Mouse (Mus musculus) gastrocnemius, adult 8-10 months (tissue): Measurements from ENCODE around the gene Flvcr2. TPM values are rescaled to one million over a fixed set of nuclear protein-coding genes. Genes with fewer than 3 reads are reported as not detected.
"Not testable (repeated sequence)": the region's sequence is repeated elsewhere in the genome, so short reads cannot be mapped to it uniquely, and the experiment has no call there.

Source experiments
- DNase-seq, 2 experiments: peaks; one replicate each; pipeline ENCODE4 v3.0.0; 2022; ENCODE audit warnings: low spot score in 2 of 2
- total RNA-seq, 4 experiments: library from RNA; stranded (reverse); gene quantifications; 2 replicates each; pipeline ENCODE4 v1.2.4; 2022

Gene Flvcr2
- total RNA-seq = under 1 TPM; 0.24 to 0.75 (median 0.50) TPM

GRCm38 (mm10) chr12:85745827-85746695, at the start of gene Flvcr2:
TSS of gene Flvcr2 (plus strand) at chr12:85746539.
- peak; percentile 49 to 63 for DNase-seq

DNA sequence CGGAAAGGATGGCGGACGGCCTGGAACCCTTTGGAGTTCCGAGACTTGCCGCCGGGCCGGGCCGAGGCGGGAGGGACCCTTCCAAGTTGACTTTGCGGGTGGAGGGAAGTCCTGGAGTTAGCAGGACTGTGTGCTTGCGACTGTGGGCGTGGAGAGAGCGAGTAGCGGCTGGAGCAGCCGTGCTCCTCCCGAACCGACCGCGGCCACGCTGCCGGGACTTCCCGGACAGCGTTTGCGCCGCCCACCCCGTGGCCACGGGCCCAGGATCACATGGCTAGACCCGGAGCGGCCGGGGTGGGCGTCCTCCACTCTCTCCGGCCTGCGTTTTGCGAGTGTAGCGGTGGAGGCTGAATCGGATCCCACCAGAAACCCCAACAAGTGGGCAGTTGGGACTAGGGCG, 48.2 kb upstream of the Flvcr2 start:
- not testable (repeated sequence) for DNase-seq

GRCm38 (mm10) chr12:85700191-85700841, 46.0 kb upstream of the Flvcr2 start:
- DNase-seq = no peak

GRCm38 (mm10) chr12:85700842-85701223, 45.5 kb upstream of the Flvcr2 start:
- DNase-seq = no peak

- no peak for DNase-seq
Measured at GRCm38 (mm10) chr12:85702166-85703055, 43.9 kb upstream of the Flvcr2 start.

DNA sequence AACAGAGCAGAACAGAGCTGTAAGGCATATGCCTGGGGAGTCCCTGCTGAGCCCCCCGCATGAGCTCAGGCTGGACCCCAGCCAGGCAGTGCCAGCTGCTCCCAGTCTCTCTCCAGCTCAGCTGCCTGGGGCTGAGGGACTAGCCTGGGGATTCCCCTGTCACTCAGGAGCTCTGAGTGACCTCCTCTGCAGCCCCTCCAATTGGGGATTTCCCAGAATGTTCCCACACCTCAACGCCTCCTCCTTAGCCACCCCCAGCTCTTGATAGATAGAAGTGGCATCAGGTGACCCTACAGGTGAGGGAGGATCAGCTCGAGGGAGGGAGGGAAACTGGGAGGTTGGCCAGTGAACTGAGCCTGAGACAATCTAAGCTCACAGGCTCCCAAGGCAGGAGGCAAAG, 42.8 kb upstream of the Flvcr2 start:
- no peak for DNase-seq

GRCm38 (mm10) chr12:85704566-85704965, 41.8 kb upstream of the Flvcr2 start:
- DNase-seq = peak in 1 of 2 experiments; percentile 4

- DNase-seq = peak; percentile 59 to 71
Measured at GRCm38 (mm10) chr12:85705002-85705830, 41.1 kb upstream of the Flvcr2 start.

- no peak for DNase-seq
Measured at GRCm38 (mm10) chr12:85705831-85706530, 40.4 kb upstream of the Flvcr2 start.

DNA sequence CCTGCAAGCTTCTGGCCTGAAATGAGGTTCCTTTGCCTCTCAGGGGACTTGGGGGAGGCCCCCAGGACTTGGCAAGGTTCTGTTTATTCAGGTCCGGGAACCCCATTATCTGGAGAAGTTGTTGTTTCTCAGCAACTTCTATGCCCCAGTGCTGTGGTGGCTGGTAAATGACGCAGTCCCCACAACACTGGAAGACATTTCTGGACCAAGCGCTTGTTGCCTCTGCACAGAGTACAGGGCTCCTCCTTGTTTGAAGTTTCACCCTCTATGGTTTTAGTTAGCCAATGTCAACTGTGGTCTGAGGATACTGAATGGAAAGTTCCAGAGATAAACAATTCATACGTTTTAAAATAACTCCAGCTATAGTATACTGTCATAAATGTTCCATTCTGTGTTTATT, 39.4 kb upstream of the Flvcr2 start:
- DNase-seq = no peak

GRCm38 (mm10) chr12:85707391-85707790, 38.9 kb upstream of the Flvcr2 start:
- DNase-seq = no peak

DNA sequence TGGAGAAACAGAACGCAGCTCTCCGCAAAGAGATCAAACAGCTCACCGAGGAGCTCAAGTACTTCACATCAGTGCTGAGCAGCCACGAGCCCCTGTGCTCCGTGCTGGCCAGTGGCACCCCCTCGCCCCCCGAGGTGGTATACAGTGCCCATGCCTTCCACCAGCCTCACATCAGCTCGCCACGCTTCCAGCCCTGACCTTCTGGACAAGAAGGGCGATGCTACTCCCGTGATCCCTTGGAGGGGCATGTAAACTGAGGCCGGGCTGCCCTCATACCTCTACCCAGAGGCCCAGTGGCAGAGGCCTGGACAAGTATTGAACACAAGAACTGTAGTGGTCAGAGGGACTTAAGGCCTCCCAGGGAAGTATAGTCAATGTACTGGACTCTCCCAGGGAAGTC, 37.8 kb upstream of the Flvcr2 start:
- DNase-seq = no peak

- no peak for DNase-seq
Measured at GRCm38 (mm10) chr12:85710695-85711094, 35.6 kb upstream of the Flvcr2 start.

DNA sequence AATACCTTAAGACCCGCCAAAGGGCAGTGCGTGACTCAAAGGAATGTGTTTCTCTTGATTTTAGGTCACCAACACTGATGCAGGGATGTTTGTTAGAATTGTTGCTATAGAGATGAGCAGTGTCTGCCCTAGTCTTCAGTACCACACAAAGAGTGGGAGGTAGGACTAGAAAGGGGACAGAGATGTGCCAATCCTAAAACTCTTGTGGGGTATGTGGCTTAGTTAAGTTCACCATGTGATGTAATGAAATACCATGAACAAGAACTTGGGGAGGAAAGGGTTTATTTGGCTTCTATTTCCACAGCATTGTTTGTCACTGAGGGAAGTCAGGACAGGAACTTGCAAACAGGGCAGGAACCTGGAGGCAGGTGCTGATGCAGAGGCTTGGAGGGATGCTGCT, 33.8 kb upstream of the Flvcr2 start:
- DNase-seq = no peak

GRCm38 (mm10) chr12:85714126-85714525, 32.2 kb upstream of the Flvcr2 start:
- DNase-seq = no peak

DNA sequence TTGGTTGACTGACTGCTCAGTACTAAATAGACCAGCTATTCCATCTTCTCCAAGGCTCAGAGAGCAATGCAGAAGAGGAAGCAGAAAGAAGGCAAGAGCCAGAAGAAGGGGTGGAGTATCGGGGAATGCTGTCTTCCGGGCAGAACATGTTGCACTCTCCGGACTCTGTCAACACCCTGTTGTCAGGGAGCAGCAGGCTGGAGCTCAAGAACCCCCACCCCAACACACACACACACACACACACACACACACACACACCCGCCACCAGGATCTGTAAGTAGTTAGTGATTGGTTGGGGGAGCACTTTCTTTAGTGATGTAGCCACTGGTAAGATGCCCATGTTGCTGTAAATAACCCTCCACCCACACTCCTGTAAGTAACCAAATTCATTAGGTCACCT, 21.0 kb upstream of the Flvcr2 start:
- DNase-seq = no peak

DNA sequence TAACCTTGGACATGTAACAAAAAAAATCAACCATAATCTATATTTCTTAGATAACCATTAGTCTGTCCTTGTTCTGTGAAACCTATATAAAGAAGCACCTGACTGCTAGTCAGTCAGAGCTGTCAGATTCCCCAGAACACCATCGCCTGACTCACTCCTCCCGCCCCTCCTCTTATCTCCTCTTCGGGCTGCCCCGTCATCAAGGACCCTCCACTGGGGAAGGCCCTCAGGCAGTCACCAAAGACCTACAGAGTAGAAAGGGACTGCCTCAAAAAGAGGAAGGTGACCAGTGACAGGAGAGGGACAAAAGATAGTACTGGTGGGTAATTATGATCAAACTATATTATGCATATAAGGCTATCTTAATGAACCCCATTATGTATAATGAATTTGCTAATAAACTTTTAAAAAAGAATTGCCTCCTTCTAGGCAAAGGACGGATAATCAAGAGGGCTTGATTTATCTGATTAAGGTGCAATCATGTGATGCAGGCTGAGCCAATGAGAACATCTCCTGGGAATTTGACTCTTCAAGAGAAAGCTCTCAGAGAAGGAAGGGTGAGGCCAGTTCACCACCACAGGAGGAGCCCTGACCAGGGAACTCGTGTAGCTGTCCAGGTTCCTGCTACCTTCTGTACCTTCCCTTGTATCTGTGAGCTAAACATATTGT, 19.5 kb upstream of the Flvcr2 start:
- DNase-seq = no peak

DNA sequence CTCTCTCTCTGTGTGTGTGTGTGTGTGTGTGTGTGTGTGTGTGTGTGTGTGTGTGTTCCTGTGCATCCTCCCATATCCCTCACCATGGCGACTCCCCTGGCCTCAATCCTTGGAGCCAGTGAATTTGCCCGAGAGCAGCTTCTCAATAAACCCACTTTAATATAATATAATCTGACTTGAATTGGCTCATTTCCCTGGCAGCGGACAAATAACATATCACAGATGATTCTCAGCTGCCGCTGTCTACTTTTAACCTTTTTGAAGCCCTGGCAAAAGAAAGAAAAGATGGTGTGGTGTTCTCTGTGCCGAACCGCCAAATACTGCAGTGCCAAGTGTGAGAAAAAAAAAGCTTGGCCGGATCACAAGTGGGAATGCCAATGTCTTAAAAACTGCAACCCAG, 18.2 kb upstream of the Flvcr2 start:
- DNase-seq = no peak
